Mouse (Mus musculus) ES-Bruce4 (cell line): Measurements from ENCODE around the gene Olfr183.

Source experiments
- CTCF ChIP-seq: IDR thresholded peaks from one replicate; pipeline ENCODE4 v1.8.1; 2011; ENCODE audit warnings: low read depth, low read length
- EP300 ChIP-seq: IDR thresholded peaks from 2 replicates; pipeline ENCODE4 v1.6.1; 2011; ENCODE audit warnings: low read depth, low read length; ENCODE audit not compliant: insufficient read depth
- POLR2A ChIP-seq: IDR thresholded peaks from one replicate; pipeline ENCODE4 v1.8.1; 2011; ENCODE audit warnings: low read length; ENCODE audit not compliant: insufficient read depth

DNA sequence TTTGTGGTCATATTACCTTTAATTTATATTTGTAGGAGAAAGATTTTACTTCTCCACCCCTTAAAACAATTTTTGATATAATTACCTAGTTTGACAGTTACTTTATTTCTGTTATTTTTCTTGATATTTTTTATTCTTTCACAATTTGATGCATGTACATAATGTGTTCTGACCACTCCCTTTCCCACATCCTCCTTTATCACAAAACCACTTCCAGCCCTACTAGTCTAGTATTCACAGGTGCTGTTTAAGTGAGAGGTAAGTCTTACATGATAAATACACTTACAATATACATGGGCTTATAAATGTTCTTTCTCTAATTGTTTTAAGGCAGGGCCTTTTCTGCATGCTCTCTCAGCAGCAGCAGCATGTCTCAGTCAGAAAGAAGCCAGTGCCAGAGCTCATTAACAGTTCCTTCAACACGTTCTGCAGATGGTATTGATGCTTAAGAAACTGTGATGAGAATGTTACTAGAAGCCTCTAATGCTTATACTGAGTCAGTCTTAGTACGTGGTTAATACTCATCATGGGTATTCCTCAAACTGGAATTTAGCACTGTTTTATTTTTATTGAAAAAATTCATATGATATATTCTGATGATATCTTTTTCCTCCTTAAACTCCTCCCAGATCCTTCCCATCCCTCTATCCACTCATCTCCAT is 18.3 kb downstream of the Olfr183 start:
- TF ChIP-seq CTCF (no peak), POLR2A (no peak), EP300 (no peak)
